Mouse (Mus musculus): ENCODE measurements around the gene Veph1. TPM values are rescaled to one million over a fixed set of nuclear protein-coding genes. Genes with fewer than 3 reads are reported as not detected.

The Veph1 gene
- polyA plus RNA-seq, 1 experiment = not detected

GRCm38 (mm10) chr3:66083856-66084255 lies 212.8 kb downstream of the Veph1 start:
- no peak for DNase-seq
- no peak overlapping the region for H3K27ac ChIP-seq (ENCODE audit: control insufficient read depth, insufficient read depth, low read length)
- WGBS = 98% methylated on average over 3 of the region's 3 CpGs
- TF ChIP-seq CTCF (IDR thresholded peaks at IDR 0.05; ENCODE audit: borderline replicate concordance, control insufficient read depth, extremely low read depth, insufficient read depth, low read length, poor library complexity) (no peak), POLR2A (IDR thresholded peaks at IDR 0.05; ENCODE audit: control insufficient read depth, extremely low read depth, insufficient read depth, low read length, poor library complexity) (no peak)
- H3K4me1 ChIP-seq (replicated peaks; ENCODE audit: control insufficient read depth, insufficient read depth, low read length) = no peaks in the 10 kb centered on the region
- no peak overlapping the region for H3K4me3 ChIP-seq (ENCODE audit: control insufficient read depth, insufficient read depth, low read length)
- no peaks in the 10 kb centered on the region for H3K27me3 ChIP-seq (ENCODE audit: control insufficient read depth, insufficient read depth, low read length)
- no peaks in the 10 kb centered on the region for H3K36me3 ChIP-seq (ENCODE audit: control insufficient read depth, insufficient read depth, low read length)

- TF ChIP-seq CTCF (IDR thresholded peaks at IDR 0.05; ENCODE audit: borderline replicate concordance, control insufficient read depth, extremely low read depth, insufficient read depth, low read length, poor library complexity) (no peak), POLR2A (IDR thresholded peaks at IDR 0.05; ENCODE audit: control insufficient read depth, extremely low read depth, insufficient read depth, low read length, poor library complexity) (no peak)
- H3K36me3 ChIP-seq (ENCODE audit: control insufficient read depth, insufficient read depth, low read length) = no peaks in the 10 kb centered on the region
- H3K4me1 ChIP-seq (replicated peaks; ENCODE audit: control insufficient read depth, insufficient read depth, low read length) = 0 out of 2 replicates have a peak, but pooled peaks cover under 1% of the 10 kb centered on the region
- no peaks in the 10 kb centered on the region for H3K27me3 ChIP-seq (ENCODE audit: control insufficient read depth, insufficient read depth, low read length)
- 87% methylated on average over 5 of the region's 5 CpGs for WGBS
- H3K27ac ChIP-seq (ENCODE audit: control insufficient read depth, insufficient read depth, low read length) = no peak overlapping the region
- no peak for DNase-seq
- no peak overlapping the region for H3K4me3 ChIP-seq (ENCODE audit: control insufficient read depth, insufficient read depth, low read length)
Observed at GRCm38 (mm10) chr3:66083407-66083806, 213.2 kb downstream of the Veph1 start.

- TF ChIP-seq POLR2A (IDR thresholded peaks at IDR 0.05; ENCODE audit: control insufficient read depth, extremely low read depth, insufficient read depth, low read length, poor library complexity) (no peak), CTCF (IDR thresholded peaks at IDR 0.05; ENCODE audit: borderline replicate concordance, control insufficient read depth, extremely low read depth, insufficient read depth, low read length, poor library complexity) (no peak)
- no peak overlapping the region for H3K27ac ChIP-seq (ENCODE audit: control insufficient read depth, insufficient read depth, low read length)
- WGBS = 97% methylated on average over 4 of the region's 4 CpGs
Observed at GRCm38 (mm10) chr3:66082975-66083374, 213.7 kb downstream of the Veph1 start.

GRCm38 (mm10) chr3:66081363-66081736 lies 215.3 kb downstream of the Veph1 start:
- 88% methylated on average over 3 of the region's 3 CpGs for WGBS

More at GRCm38 (mm10) chr3:66082975-66083374, 213.7 kb downstream of the Veph1 start:
- Histone ChIP-seq H3K4me1 (replicated peaks; ENCODE audit: control insufficient read depth, insufficient read depth, low read length) (peaks cover 5% of the 10 kb centered on the region; the same call in 1 of the 2 replicates), H3K4me3 (ENCODE audit: control insufficient read depth, insufficient read depth, low read length) (no peak overlapping the region), H3K36me3 (ENCODE audit: control insufficient read depth, insufficient read depth, low read length) (no peaks in the 10 kb centered on the region), H3K27me3 (ENCODE audit: control insufficient read depth, insufficient read depth, low read length) (no peaks in the 10 kb centered on the region)
- no peak for DNase-seq

GRCm38 (mm10) chr3:66080631-66081362 lies 215.8 kb downstream of the Veph1 start:
- WGBS = 71% methylated on average over 4 of the region's 4 CpGs
- peaks cover 5% of the 10 kb centered on the region; the same call in 1 of the 2 replicates for H3K4me1 ChIP-seq (replicated peaks; ENCODE audit: control insufficient read depth, insufficient read depth, low read length)
- no peaks in the 10 kb centered on the region for H3K27me3 ChIP-seq (ENCODE audit: control insufficient read depth, insufficient read depth, low read length)
- no peaks in the 10 kb centered on the region for H3K36me3 ChIP-seq (ENCODE audit: control insufficient read depth, insufficient read depth, low read length)
- H3K27ac ChIP-seq (ENCODE audit: control insufficient read depth, insufficient read depth, low read length) = no peak overlapping the region
- H3K4me3 ChIP-seq (ENCODE audit: control insufficient read depth, insufficient read depth, low read length) = no peak overlapping the region
- no peak for DNase-seq
- no peak for TF ChIP-seq POLR2A (IDR thresholded peaks at IDR 0.05; ENCODE audit: control insufficient read depth, extremely low read depth, insufficient read depth, low read length, poor library complexity)
- TF ChIP-seq CTCF (IDR thresholded peaks at IDR 0.05; ENCODE audit: borderline replicate concordance, control insufficient read depth, extremely low read depth, insufficient read depth, low read length, poor library complexity) = no peak

More at GRCm38 (mm10) chr3:66081363-66081736, 215.3 kb downstream of the Veph1 start:
- TF ChIP-seq CTCF (IDR thresholded peaks at IDR 0.05; ENCODE audit: borderline replicate concordance, control insufficient read depth, extremely low read depth, insufficient read depth, low read length, poor library complexity) (no peak), POLR2A (IDR thresholded peaks at IDR 0.05; ENCODE audit: control insufficient read depth, extremely low read depth, insufficient read depth, low read length, poor library complexity) (no peak)
- Histone ChIP-seq H3K27ac (ENCODE audit: control insufficient read depth, insufficient read depth, low read length) (no peak overlapping the region), H3K4me3 (ENCODE audit: control insufficient read depth, insufficient read depth, low read length) (no peak overlapping the region), H3K27me3 (ENCODE audit: control insufficient read depth, insufficient read depth, low read length) (no peaks in the 10 kb centered on the region), H3K36me3 (ENCODE audit: control insufficient read depth, insufficient read depth, low read length) (no peaks in the 10 kb centered on the region), H3K4me1 (replicated peaks; ENCODE audit: control insufficient read depth, insufficient read depth, low read length) (peaks cover 5% of the 10 kb centered on the region; the same call in 1 of the 2 replicates)
- no peak for DNase-seq

DNA sequence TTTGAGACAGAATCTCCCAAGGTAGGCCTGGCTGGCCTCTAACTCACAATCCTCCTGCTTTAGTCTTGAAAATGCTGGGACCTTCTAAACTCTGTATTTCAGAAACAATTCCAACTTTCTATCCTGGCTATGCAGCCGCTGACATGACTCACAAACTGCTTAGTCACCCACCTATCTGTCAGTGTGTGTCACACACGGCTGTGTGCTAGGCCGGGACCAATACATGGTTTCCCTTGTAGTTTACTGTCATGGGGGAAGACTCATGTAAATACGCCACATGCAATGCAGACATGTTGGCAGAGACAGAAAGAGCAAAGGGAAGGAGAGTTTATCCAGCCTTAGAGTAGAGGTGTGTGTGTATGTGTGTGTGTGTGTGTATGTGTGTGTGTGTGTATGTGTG lies 216.8 kb downstream of the Veph1 start:
- Histone ChIP-seq H3K4me3 (ENCODE audit: control insufficient read depth, insufficient read depth, low read length) (no peak overlapping the region), H3K27me3 (ENCODE audit: control insufficient read depth, insufficient read depth, low read length) (no peaks in the 10 kb centered on the region), H3K36me3 (ENCODE audit: control insufficient read depth, insufficient read depth, low read length) (no peaks in the 10 kb centered on the region), H3K27ac (ENCODE audit: control insufficient read depth, insufficient read depth, low read length) (no peak overlapping the region), H3K4me1 (replicated peaks; ENCODE audit: control insufficient read depth, insufficient read depth, low read length) (peaks cover 5% of the 10 kb centered on the region; the same call in 1 of the 2 replicates)
- WGBS = 91% methylated on average over 4 of the region's 4 CpGs
- TF ChIP-seq CTCF (IDR thresholded peaks at IDR 0.05; ENCODE audit: borderline replicate concordance, control insufficient read depth, extremely low read depth, insufficient read depth, low read length, poor library complexity) = no peak
- no peak for TF ChIP-seq POLR2A (IDR thresholded peaks at IDR 0.05; ENCODE audit: control insufficient read depth, extremely low read depth, insufficient read depth, low read length, poor library complexity)
- DNase-seq = no peak
